Mouse (Mus musculus) hindbrain, embryonic 16.5 days (tissue): ENCODE measurements around the gene Gm17651. TPM values are rescaled to one million over a fixed set of nuclear protein-coding genes. Genes with fewer than 3 reads are reported as not detected.

Experiments used
- ATAC-seq: fragments of 200-750 bp; cut with Nextera tagmentation; 2 replicates; pipeline ENCODE4 v1.8.0; 2017; ENCODE audit warnings: moderate TSS enrichment, moderate library complexity
- H3K27ac ChIP-seq: fragments of 300-500 bp; sonication (generic); 2 replicates; pipeline ENCODE4 v1.5.1; 2014; ENCODE audit warnings: low read depth, mild to moderate bottlenecking, control low read depth, low read length, moderate library complexity
- H3K27me3 ChIP-seq: fragments of 300-500 bp; sonication (generic); replicated peaks from 2 replicates; pipeline ENCODE4 v1.6.1; 2014; ENCODE audit warnings: low read length; ENCODE audit not compliant: control insufficient read depth, insufficient read depth
- H3K36me3 ChIP-seq: fragments of 300-500 bp; sonication (generic); 2 replicates; pipeline ENCODE4 v1.6.1; 2014; ENCODE audit warnings: mild to moderate bottlenecking, low read length, moderate library complexity, mixed read lengths; ENCODE audit not compliant: control insufficient read depth, insufficient read depth
- H3K4me1 ChIP-seq: fragments of 300-500 bp; sonication (generic); 2 replicates; pipeline ENCODE4 v1.6.1; 2014; ENCODE audit warnings: low read depth, low read length; ENCODE audit not compliant: control insufficient read depth, insufficient read depth
- H3K4me2 ChIP-seq: fragments of 300-500 bp; sonication (generic); 2 replicates; pipeline ENCODE4 v1.6.1; 2014; ENCODE audit warnings: mild to moderate bottlenecking, low read length, control low read depth, moderate library complexity
- H3K4me3 ChIP-seq: fragments of 300-500 bp; sonication (generic); 2 replicates; pipeline ENCODE4 v1.5.1; 2014; ENCODE audit warnings: mild to moderate bottlenecking, low read length, control low read depth, moderate library complexity
- H3K9ac ChIP-seq: fragments of 300-500 bp; sonication (generic); 2 replicates; pipeline ENCODE4 v1.6.1; 2014; ENCODE audit warnings: low read depth, mild to moderate bottlenecking, control low read depth, low read length, moderate library complexity
- H3K9me3 ChIP-seq: fragments of 300-500 bp; sonication (generic); 2 replicates; pipeline ENCODE4 v1.6.1; 2014; ENCODE audit warnings: mild to moderate bottlenecking, low read length, moderate library complexity; ENCODE audit not compliant: control insufficient read depth
- WGBS: fragments of 180-500 bp; shearing (Covaris S2); extraction: QIAGEN DNeasy Blood & Tissue Kit; methylation state at CpG from one replicate; pipeline ENCODE4 v1.1.7; 2014; 5-methylcytosine and 5-hydroxymethylcytosine counted together
- polyA plus RNA-seq: library from polyadenylated mRNA; unstranded; fragments of >200 nt; fragmentation: Nextera tagmentation; extraction: Ambion mirVana; gene quantifications from 2 replicates; pipeline ENCODE4 v1.2.1, GENCODE M21; 2015

Gene Gm17651
- not detected in 2 replicates for polyA plus RNA-seq

DNA sequence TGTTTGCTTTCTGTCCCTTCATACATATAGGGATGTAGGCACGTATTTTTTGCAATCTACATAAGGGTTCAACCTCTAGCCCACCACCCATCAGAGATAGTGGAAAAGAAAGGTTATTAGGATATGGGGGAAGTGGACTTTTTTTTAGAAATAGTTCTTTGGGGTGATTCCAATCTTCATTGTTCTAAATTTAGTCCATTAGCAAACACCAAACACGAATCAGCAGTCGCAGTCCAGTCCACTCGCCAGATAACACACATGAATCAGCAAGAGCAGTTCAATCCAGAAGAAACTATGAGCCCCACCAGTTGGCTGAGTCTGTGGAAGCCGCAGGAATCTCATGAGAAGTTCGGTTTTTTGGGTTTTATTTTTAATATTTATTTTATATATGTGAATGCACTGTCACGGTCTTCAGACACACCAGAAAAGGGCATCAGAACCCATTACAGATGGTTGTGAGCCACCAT, at the start of gene Gm17651:
Gm17651 (minus strand) TSS at position 51 of the 467 bp plus-strand sequence.
- Histone ChIP-seq H3K27me3 (no peaks in the 10 kb centered on the region; the same call in 1 of the 2 replicates), H3K36me3 (peaks cover 10% of the 10 kb centered on the region), H3K9ac (no peak within 1 kb of the TSS), H3K4me3 (no peak within 1 kb of the TSS), H3K27ac (no peak within 1 kb of the TSS), H3K4me1 (no peaks in the 10 kb centered on the region), H3K4me2 (no peak within 1 kb of the TSS), H3K9me3 (no peaks in the 10 kb centered on the region)
- 93% methylated on average over 7 of the region's 7 CpGs for WGBS
- ATAC-seq, result no peak

DNA sequence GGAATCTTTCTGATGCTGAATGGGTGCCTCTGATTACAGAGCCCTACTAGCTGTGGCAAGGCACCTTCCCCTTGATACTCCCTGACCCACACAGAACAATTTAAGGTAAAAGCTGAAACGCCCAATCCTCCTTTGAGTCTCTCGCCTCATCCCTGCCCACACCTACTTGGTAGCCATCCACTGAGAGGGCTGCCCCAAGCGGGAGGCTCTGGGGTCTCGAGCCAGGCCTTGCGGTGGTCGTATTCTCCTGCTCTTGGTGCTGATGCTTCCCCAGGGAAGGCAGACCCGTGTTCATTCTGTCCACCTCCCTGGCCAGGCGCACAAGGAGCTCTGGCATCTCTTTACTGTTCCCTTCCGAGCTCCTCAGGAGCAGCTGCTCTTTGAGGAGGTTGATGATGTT, 44.6 kb upstream of the Gm17651 start:
- H3K9ac ChIP-seq, result no peak overlapping the region
- no peak overlapping the region for H3K27ac ChIP-seq
- peaks cover 11% of the 10 kb centered on the region for H3K9me3 ChIP-seq
- H3K4me2 ChIP-seq, result no peak overlapping the region
- no peak for ATAC-seq
- 84% methylated on average over 9 of the region's 9 CpGs for WGBS
- peaks cover 46% of the 10 kb centered on the region for H3K36me3 ChIP-seq
- no peaks in the 10 kb centered on the region for H3K4me1 ChIP-seq
- H3K4me3 ChIP-seq, result no peak overlapping the region
- no peaks in the 10 kb centered on the region for H3K27me3 ChIP-seq

- 87% methylated on average over 1 of the region's 1 CpGs for WGBS
- no peaks in the 10 kb centered on the region for H3K27me3 ChIP-seq
- no peak for ATAC-seq
- no peaks in the 10 kb centered on the region for H3K4me1 ChIP-seq
- no peak overlapping the region for H3K4me3 ChIP-seq
- no peak overlapping the region for H3K9ac ChIP-seq
- no peak overlapping the region for H3K27ac ChIP-seq
- H3K4me2 ChIP-seq, result no peak overlapping the region
- H3K9me3 ChIP-seq, result no peaks in the 10 kb centered on the region
- H3K36me3 ChIP-seq, result peaks cover 44% of the 10 kb centered on the region
Measured at GRCm38 (mm10) chr3:97715922-97716321, 41.4 kb upstream of the Gm17651 start.

DNA sequence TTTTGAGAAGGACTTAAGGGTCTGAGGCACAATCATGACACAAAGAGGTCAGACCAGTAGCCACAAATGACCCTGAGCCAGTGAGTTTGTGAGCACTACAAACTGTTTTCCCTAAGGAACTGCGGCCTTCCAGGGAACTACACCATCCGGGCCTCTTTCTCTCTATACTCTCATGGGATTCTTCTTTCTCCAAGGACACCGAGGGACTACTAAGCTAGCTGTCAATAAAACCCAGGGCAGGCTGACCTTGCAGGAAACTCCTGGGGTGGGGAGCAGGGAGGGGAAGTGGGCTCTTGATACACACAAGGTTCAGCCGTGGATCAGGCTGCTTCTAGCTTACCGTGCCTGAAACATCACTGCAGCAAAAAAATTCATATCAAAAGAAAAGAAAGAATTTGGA, 36.4 kb upstream of the Gm17651 start:
- Histone ChIP-seq H3K4me3 (no peak overlapping the region), H3K36me3 (peaks cover 30% of the 10 kb centered on the region), H3K4me1 (no peaks in the 10 kb centered on the region), H3K27ac (no peak overlapping the region), H3K27me3 (no peaks in the 10 kb centered on the region), H3K4me2 (no peak overlapping the region), H3K9ac (no peak overlapping the region), H3K9me3 (no peaks in the 10 kb centered on the region)
- WGBS, result 67% methylated on average over 5 of the region's 5 CpGs
- ATAC-seq, result no peak

DNA sequence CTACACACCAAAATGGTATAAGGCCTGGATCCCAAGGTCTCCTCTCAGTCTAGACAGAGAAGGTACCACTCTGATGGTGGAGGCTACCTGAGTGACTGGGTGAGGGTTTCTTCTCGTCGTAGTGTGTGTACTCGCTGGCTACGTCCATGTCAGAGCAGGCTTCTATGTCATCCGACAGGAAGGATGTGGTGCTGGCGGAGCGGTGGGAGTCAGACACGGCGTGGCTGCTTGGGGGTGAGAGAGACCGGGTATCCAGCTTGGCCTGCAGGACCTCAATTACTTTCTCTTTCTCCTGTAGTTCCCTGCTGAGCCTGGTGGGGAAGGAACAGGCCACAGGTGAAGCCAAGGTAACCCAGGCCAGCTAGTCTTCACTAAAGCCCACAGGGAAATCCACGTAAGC, 35.6 kb upstream of the Gm17651 start:
- WGBS, result 88% methylated on average over 11 of the region's 11 CpGs
- no peak overlapping the region for H3K9ac ChIP-seq
- H3K4me1 ChIP-seq, result no peaks in the 10 kb centered on the region
- H3K27me3 ChIP-seq, result no peaks in the 10 kb centered on the region
- no peak overlapping the region for H3K27ac ChIP-seq
- ATAC-seq, result no peak
- no peak overlapping the region for H3K4me3 ChIP-seq
- no peak overlapping the region for H3K4me2 ChIP-seq
- H3K36me3 ChIP-seq, result peaks cover 24% of the 10 kb centered on the region
- no peaks in the 10 kb centered on the region for H3K9me3 ChIP-seq

GRCm38 (mm10) chr3:97706561-97706960, 32.1 kb upstream of the Gm17651 start:
- ATAC-seq, result no peak
- 84% methylated on average over 4 of the region's 4 CpGs for WGBS

DNA sequence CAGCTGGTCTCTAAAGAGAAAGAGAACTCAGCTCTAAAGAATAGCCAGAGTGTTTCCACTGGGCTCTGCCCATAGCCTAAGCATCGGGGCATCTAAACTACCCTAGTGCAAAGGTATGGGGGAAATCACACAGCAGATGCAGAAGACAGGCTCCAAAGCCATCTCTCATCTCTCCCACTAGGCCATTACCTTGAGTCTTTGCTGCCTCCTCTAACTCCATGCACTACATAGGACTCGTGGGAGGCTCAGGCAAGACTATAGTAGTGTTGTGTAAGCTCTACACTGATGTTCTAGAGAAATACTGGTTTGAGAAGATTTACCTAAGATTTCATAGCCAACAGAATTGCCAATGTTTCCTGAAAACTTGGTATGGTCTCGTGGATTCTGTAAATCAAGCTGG, 31.0 kb upstream of the Gm17651 start:
- no peak for ATAC-seq
- H3K4me2 ChIP-seq, result no peak overlapping the region
- 91% methylated on average over 3 of the region's 3 CpGs for WGBS

More at GRCm38 (mm10) chr3:97706561-97706960, 32.1 kb upstream of the Gm17651 start:
- Histone ChIP-seq H3K27ac (no peak overlapping the region), H3K27me3 (no peaks in the 10 kb centered on the region), H3K4me1 (no peaks in the 10 kb centered on the region), H3K9ac (no peak overlapping the region), H3K9me3 (no peaks in the 10 kb centered on the region), H3K4me3 (no peak overlapping the region), H3K36me3 (peaks cover 21% of the 10 kb centered on the region), H3K4me2 (no peak overlapping the region)

GRCm38 (mm10) chr3:97702448-97703080, 28.1 kb upstream of the Gm17651 start:
- H3K36me3 ChIP-seq, result peaks cover 14% of the 10 kb centered on the region; the same call in 1 of the 2 replicates

More for the DNA sequence above, 31.0 kb upstream of the Gm17651 start:
- Histone ChIP-seq H3K27me3 (no peaks in the 10 kb centered on the region), H3K36me3 (peaks cover 21% of the 10 kb centered on the region), H3K4me3 (no peak overlapping the region), H3K27ac (no peak overlapping the region), H3K9me3 (no peaks in the 10 kb centered on the region), H3K4me1 (no peaks in the 10 kb centered on the region), H3K9ac (no peak overlapping the region)

GRCm38 (mm10) chr3:97701198-97701597, 26.7 kb upstream of the Gm17651 start:
- Histone ChIP-seq H3K27me3 (no peaks in the 10 kb centered on the region), H3K4me3 (no peak overlapping the region), H3K4me2 (no peak overlapping the region), H3K9me3 (no peaks in the 10 kb centered on the region), H3K27ac (no peak overlapping the region), H3K4me1 (no peaks in the 10 kb centered on the region), H3K9ac (no peak overlapping the region), H3K36me3 (peaks cover 19% of the 10 kb centered on the region; the same call in 1 of the 2 replicates)
- no peak for ATAC-seq
- 79% methylated on average over 3 of the region's 3 CpGs for WGBS

More at GRCm38 (mm10) chr3:97702448-97703080, 28.1 kb upstream of the Gm17651 start:
- H3K9ac ChIP-seq, result no peak overlapping the region
- WGBS, result 93% methylated on average over 11 of the region's 11 CpGs
- no peak for ATAC-seq
- no peak overlapping the region for H3K4me3 ChIP-seq
- H3K9me3 ChIP-seq, result no peaks in the 10 kb centered on the region
- no peak overlapping the region for H3K27ac ChIP-seq
- H3K27me3 ChIP-seq, result no peaks in the 10 kb centered on the region
- no peaks in the 10 kb centered on the region for H3K4me1 ChIP-seq
- no peak overlapping the region for H3K4me2 ChIP-seq
